Mouse (Mus musculus) hindbrain, embryonic 16.5 days (tissue): ENCODE results near the gene Crocc2. TPM values are rescaled to one million over a fixed set of nuclear protein-coding genes. Genes with fewer than 3 reads are reported as not detected.

Experiments
- ATAC-seq: fragments of 200-750 bp; cut with Nextera tagmentation; 2 replicates; pipeline ENCODE4 v1.8.0; 2017; ENCODE audit warnings: moderate TSS enrichment, moderate library complexity
- H3K27ac ChIP-seq: fragments of 300-500 bp; sonication (generic); 2 replicates; pipeline ENCODE4 v1.5.1; 2014; ENCODE audit warnings: low read depth, mild to moderate bottlenecking, control low read depth, low read length, moderate library complexity
- H3K27me3 ChIP-seq: fragments of 300-500 bp; sonication (generic); replicated peaks from 2 replicates; pipeline ENCODE4 v1.6.1; 2014; ENCODE audit warnings: low read length; ENCODE audit not compliant: control insufficient read depth, insufficient read depth
- H3K36me3 ChIP-seq: fragments of 300-500 bp; sonication (generic); 2 replicates; pipeline ENCODE4 v1.6.1; 2014; ENCODE audit warnings: mild to moderate bottlenecking, low read length, moderate library complexity, mixed read lengths; ENCODE audit not compliant: control insufficient read depth, insufficient read depth
- H3K4me1 ChIP-seq: fragments of 300-500 bp; sonication (generic); 2 replicates; pipeline ENCODE4 v1.6.1; 2014; ENCODE audit warnings: low read depth, low read length; ENCODE audit not compliant: control insufficient read depth, insufficient read depth
- H3K4me2 ChIP-seq: fragments of 300-500 bp; sonication (generic); 2 replicates; pipeline ENCODE4 v1.6.1; 2014; ENCODE audit warnings: mild to moderate bottlenecking, low read length, control low read depth, moderate library complexity
- H3K4me3 ChIP-seq: fragments of 300-500 bp; sonication (generic); 2 replicates; pipeline ENCODE4 v1.5.1; 2014; ENCODE audit warnings: mild to moderate bottlenecking, low read length, control low read depth, moderate library complexity
- H3K9ac ChIP-seq: fragments of 300-500 bp; sonication (generic); 2 replicates; pipeline ENCODE4 v1.6.1; 2014; ENCODE audit warnings: low read depth, mild to moderate bottlenecking, control low read depth, low read length, moderate library complexity
- H3K9me3 ChIP-seq: fragments of 300-500 bp; sonication (generic); 2 replicates; pipeline ENCODE4 v1.6.1; 2014; ENCODE audit warnings: mild to moderate bottlenecking, low read length, moderate library complexity; ENCODE audit not compliant: control insufficient read depth
- WGBS: fragments of 180-500 bp; shearing (Covaris S2); extraction: QIAGEN DNeasy Blood & Tissue Kit; methylation state at CpG from one replicate; pipeline ENCODE4 v1.1.7; 2014; 5-methylcytosine and 5-hydroxymethylcytosine counted together
- polyA plus RNA-seq: library from polyadenylated mRNA; unstranded; fragments of >200 nt; fragmentation: Nextera tagmentation; extraction: Ambion mirVana; gene quantifications from 2 replicates; pipeline ENCODE4 v1.2.1, GENCODE M21; 2015

Crocc2 gene
- polyA plus RNA-seq, 1 experiment from 2014 or later: 0.43 TPM

DNA sequence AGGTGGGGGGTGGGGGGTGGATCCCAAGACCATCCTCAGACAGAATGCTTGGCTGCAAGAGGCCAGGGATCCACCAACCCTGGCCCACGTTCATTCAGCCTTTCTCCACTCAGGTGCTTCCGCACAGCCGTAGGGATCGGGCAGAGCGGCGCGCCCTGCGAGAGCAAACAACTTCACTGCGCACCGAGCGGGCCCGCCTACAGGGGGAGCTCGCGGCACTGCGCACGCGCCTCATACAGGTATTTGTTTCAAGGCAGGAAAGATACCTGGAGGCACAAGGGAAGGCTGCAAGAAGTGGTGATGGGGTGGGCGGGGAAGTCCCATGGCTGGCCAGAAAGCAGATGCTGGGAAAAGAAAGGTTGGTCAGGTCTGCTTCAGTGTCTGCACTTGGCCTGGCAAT, 55.4 kb downstream of the Crocc2 start:
- Histone ChIP-seq H3K4me3 (no peak overlapping the region), H3K27ac (no peak overlapping the region), H3K9ac (no peak overlapping the region), H3K9me3 (no peaks in the 10 kb centered on the region), H3K36me3 (no peaks in the 10 kb centered on the region), H3K4me1 (peaks cover 10% of the 10 kb centered on the region; the same call in 1 of the 2 replicates), H3K27me3 (no peaks in the 10 kb centered on the region), H3K4me2 (no peak overlapping the region)
- no peak for ATAC-seq
- 16% methylated on average over 18 of the region's 18 CpGs for WGBS

DNA sequence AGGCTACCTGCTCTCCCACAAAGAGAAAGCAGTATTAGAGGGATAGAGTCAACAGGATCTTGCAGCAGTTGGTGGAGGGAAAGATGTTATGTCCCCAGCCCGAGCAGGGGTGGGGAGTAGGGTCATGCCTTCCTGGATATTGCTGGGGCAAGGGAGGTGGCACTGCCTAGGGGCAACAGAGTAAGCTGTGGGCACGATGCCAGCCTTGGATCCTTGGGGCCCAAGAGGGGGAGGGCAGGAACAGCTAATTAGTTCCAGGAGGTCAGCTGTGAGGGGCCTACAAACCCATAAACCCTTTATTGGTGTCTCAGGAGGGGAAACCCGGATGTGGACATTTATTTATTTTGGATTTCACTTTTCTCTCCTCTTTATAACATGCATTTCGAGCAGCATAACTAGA, 56.7 kb downstream of the Crocc2 start:
- Histone ChIP-seq H3K9ac (no peak overlapping the region), H3K4me1 (peaks cover 10% of the 10 kb centered on the region; the same call in 1 of the 2 replicates), H3K9me3 (no peaks in the 10 kb centered on the region), H3K36me3 (no peaks in the 10 kb centered on the region), H3K4me3 (no peak overlapping the region), H3K4me2 (no peak overlapping the region), H3K27me3 (no peaks in the 10 kb centered on the region), H3K27ac (no peak overlapping the region)
- 35% methylated on average over 4 of the region's 4 CpGs for WGBS
- no peak for ATAC-seq

DNA sequence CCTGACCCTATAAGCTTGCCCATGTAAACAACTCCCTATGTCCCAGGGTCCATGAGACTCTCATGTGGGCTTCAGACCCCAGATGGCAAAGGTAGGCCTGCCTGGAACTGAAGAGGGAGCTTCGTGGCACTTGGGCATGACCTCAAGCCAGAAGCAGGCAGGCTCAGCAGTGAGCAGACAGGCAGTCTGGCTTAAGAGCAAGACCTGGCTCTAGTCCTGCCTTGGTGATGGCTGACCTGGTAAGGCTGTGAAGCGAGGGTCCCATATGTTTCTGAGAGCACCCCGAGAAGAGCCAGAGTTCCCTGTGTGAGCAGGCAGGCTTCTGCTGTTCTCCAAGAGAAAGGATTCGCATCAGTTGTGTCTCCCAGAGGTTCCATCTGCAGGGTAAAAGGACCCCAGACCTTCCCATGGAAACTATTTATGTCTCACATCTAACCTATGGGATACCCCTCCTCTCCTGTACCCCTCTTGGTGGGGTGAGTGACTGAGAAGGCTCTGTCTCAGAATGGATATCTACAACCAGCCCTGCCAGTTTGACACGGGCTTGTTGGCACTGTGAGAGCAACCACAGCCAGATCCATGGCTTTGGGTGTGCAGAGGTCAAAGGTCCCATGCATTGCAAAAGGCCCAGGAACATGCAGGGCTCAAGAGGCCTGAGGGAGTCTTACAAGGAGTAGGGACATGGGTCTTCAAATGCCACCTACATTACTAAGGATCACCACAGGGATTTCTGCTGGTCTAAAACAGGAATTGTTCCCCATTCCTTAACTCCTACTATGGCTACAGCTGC, 57.4 kb downstream of the Crocc2 start:
- Histone ChIP-seq H3K9me3 (no peaks in the 10 kb centered on the region), H3K36me3 (no peaks in the 10 kb centered on the region), H3K27ac (no peak overlapping the region), H3K27me3 (no peaks in the 10 kb centered on the region), H3K4me3 (no peak overlapping the region), H3K4me1 (peaks cover 10% of the 10 kb centered on the region; the same call in 1 of the 2 replicates), H3K9ac (no peak overlapping the region), H3K4me2 (no peak overlapping the region)
- 66% methylated on average over 5 of the region's 5 CpGs for WGBS
- ATAC-seq: no peak

- no peaks in the 10 kb centered on the region for H3K36me3 ChIP-seq
- H3K27me3 ChIP-seq: no peaks in the 10 kb centered on the region
- H3K4me1 ChIP-seq: peaks cover 10% of the 10 kb centered on the region; the same call in 1 of the 2 replicates
- H3K9ac ChIP-seq: no peak overlapping the region
- H3K9me3 ChIP-seq: no peaks in the 10 kb centered on the region
- no peak overlapping the region for H3K4me2 ChIP-seq
- 48% methylated on average over 7 of the region's 7 CpGs for WGBS
- ATAC-seq: peak; percentile 79
- H3K4me3 ChIP-seq: no peak overlapping the region
- H3K27ac ChIP-seq: no peak overlapping the region
Observed at GRCm38 (mm10) chr1:93227303-93227975, 58.9 kb downstream of the Crocc2 start.

DNA sequence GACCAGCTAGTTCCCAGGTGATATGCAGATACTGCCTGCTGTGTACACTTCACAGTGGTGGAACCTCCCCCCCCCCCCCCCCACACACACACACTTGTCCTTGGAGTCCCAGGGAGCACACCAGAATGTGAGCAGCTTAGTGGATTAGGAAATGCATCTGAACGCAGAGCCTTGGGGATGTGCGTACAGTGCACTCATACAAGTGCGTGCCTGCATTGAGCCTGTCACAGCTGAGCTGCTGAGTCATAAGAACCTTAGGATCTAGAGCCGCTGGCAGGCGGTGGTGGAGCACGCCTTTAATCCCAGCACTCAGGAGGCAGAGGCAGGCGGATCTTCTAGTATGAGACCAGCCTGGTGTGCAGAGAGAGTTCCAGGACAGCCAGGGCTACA, 59.4 kb downstream of the Crocc2 start:
- Histone ChIP-seq H3K4me1 (peaks cover 10% of the 10 kb centered on the region; the same call in 1 of the 2 replicates), H3K27ac (no peak overlapping the region), H3K4me2 (no peak overlapping the region), H3K36me3 (no peaks in the 10 kb centered on the region), H3K9ac (no peak overlapping the region), H3K27me3 (no peaks in the 10 kb centered on the region), H3K9me3 (no peaks in the 10 kb centered on the region), H3K4me3 (no peak overlapping the region)
- 90% methylated on average over 7 of the region's 7 CpGs for WGBS
- ATAC-seq: no peak

DNA sequence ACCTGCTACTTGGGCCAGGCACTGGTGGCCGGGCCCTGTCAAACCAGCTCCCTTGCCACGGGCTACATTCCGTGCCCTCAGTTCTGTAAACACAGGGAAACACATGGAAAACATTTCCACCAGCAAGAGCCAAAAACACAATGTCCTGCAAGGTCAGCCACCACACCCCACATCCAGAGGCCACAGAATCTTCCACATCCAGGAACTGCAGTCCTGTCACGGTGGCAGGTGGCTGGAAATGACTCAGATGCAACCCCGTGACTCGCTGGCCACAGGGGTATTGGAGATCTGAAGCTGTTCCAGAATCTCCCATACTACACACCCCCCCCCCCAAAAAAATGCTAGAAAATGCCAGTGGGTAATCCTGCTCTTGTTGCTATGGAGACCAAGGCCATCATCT, 60.7 kb downstream of the Crocc2 start:
- Histone ChIP-seq H3K27ac (no peak overlapping the region), H3K9me3 (no peaks in the 10 kb centered on the region), H3K9ac (no peak overlapping the region), H3K4me2 (no peak overlapping the region), H3K36me3 (no peaks in the 10 kb centered on the region), H3K4me1 (peaks cover 7% of the 10 kb centered on the region; the same call in 1 of the 2 replicates), H3K27me3 (no peaks in the 10 kb centered on the region), H3K4me3 (no peak overlapping the region)
- ATAC-seq: no peak
- WGBS: 70% methylated on average over 6 of the region's 6 CpGs

- 73% methylated on average over 4 of the region's 4 CpGs for WGBS
- H3K27ac ChIP-seq: no peak overlapping the region
- no peaks in the 10 kb centered on the region for H3K27me3 ChIP-seq
- ATAC-seq: no peak
- H3K9me3 ChIP-seq: no peaks in the 10 kb centered on the region
- H3K36me3 ChIP-seq: no peaks in the 10 kb centered on the region
- H3K4me1 ChIP-seq: peaks cover 7% of the 10 kb centered on the region; the same call in 1 of the 2 replicates
- H3K4me2 ChIP-seq: no peak overlapping the region
- H3K4me3 ChIP-seq: no peak overlapping the region
- no peak overlapping the region for H3K9ac ChIP-seq
Observed at GRCm38 (mm10) chr1:93229626-93230025, 61.1 kb downstream of the Crocc2 start.

DNA sequence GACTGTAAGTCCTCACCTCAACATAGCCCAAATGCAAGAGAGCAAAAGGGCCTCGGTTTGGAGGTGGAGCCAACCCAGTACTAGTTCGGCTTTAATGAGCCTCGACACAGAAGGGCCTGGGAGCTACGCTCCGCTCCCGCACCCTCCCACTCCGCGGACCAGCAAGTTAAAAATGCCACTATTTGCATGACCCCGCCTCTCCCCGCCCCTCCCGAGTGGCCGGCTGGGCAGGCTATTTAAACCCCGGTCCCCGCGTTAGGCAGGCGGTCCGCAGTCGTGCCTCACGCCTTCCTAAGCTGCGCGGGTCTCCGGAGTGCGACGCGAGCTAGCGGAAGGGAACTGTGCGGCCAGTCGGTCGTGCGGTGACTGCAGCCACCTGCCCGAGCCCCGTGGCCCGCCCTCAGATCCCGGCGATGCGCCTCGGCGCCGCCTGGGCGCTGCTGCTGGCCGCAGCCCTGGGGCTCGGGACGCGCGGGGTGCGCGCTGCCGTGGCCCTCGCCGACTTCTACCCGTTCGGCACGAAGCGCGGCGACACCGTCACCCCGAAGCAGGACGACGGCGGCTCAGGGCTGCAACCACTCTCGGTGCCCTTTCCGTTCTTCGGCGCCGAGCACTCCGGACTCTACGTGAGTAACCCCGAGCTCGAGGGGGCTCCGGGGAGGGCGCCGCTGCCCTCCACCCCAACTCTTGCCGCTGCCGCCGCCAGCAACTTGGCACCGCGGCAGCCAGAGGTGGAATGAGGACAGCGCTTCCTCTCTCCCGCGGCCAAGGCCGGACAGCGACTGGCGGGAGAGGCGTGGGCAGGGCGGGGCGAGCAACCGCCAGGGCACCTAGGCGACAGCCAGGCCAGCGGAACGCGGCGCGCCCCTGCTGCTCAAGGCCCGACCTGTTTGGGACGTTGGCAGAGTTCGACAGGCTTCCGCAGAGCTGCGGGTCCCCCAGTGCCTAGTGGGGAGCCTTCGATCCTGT, 67.3 kb downstream of the Crocc2 start, which contains the start of gene Sned1:
Gene Sned1, plus strand, starts transcription at position 266 of the 969 bp plus-strand sequence.
- under 1% methylated on average over 84 of the region's 100 CpGs for WGBS
- no peaks in the 10 kb centered on the region for H3K36me3 ChIP-seq
- no peak within 1 kb of the TSS for H3K27ac ChIP-seq
- peak within 1 kb of the TSS; percentile 51 for H3K4me3 ChIP-seq
- peak within 1 kb of the TSS; percentile 66 for H3K9ac ChIP-seq
- H3K4me2 ChIP-seq: peak within 1 kb of the TSS; percentile 93
- peaks cover 6% of the 10 kb centered on the region; the same call in 1 of the 2 replicates for H3K4me1 ChIP-seq
- H3K27me3 ChIP-seq: peaks cover 4% of the 10 kb centered on the region; the same call in 1 of the 2 replicates
- no peaks in the 10 kb centered on the region for H3K9me3 ChIP-seq
- peak; percentile 92 for ATAC-seq
